Mouse (Mus musculus) neural tube, embryonic 15.5 days (tissue): Measurements from ENCODE around the gene Nav3. TPM values are rescaled to one million over a fixed set of nuclear protein-coding genes. Genes with fewer than 3 reads are reported as not detected.

Experiments used
- ATAC-seq: fragments of 200-750 bp; cut with Nextera tagmentation; 2 replicates; pipeline ENCODE4 v1.8.0; 2017; ENCODE audit warnings: mild to moderate bottlenecking, moderate TSS enrichment, moderate library complexity; ENCODE audit not compliant: low FRiP score
- H3K27ac ChIP-seq: fragments of 300-500 bp; sonication (generic); replicated peaks from 2 replicates; pipeline ENCODE4 v1.5.1; 2015; ENCODE audit warnings: mild to moderate bottlenecking, inconsistent platforms
- H3K27me3 ChIP-seq: fragments of 300-500 bp; sonication (generic); replicated peaks from 2 replicates; pipeline ENCODE4 v1.6.1; 2015; ENCODE audit warnings: inconsistent platforms
- H3K36me3 ChIP-seq: fragments of 300-500 bp; sonication (generic); 2 replicates; pipeline ENCODE4 v1.6.1; 2015; ENCODE audit warnings: inconsistent platforms
- H3K4me1 ChIP-seq: fragments of 300-500 bp; sonication (generic); 2 replicates; pipeline ENCODE4 v1.6.1; 2015; ENCODE audit warnings: inconsistent platforms
- H3K4me2 ChIP-seq: fragments of 300-500 bp; sonication (generic); 2 replicates; pipeline ENCODE4 v1.6.1; 2015; ENCODE audit warnings: inconsistent platforms, mild to moderate bottlenecking, moderate library complexity
- H3K4me3 ChIP-seq: fragments of 300-500 bp; sonication (generic); replicated peaks from 2 replicates; pipeline ENCODE4 v1.5.1; 2015; ENCODE audit warnings: mild to moderate bottlenecking, inconsistent platforms
- H3K9ac ChIP-seq: fragments of 300-500 bp; sonication (generic); replicated peaks from 2 replicates; pipeline ENCODE4 v1.6.1; 2015; ENCODE audit warnings: mild to moderate bottlenecking, inconsistent platforms
- H3K9me3 ChIP-seq: fragments of 300-500 bp; sonication (generic); replicated peaks from 2 replicates; pipeline ENCODE4 v1.6.1; 2016; ENCODE audit warnings: inconsistent platforms
- WGBS: fragments of 180-500 bp; shearing (Covaris S2); methylation state at CpG from one replicate; pipeline ENCODE4 v1.1.7; 2015; ENCODE audit warnings: mixed read lengths; 5-methylcytosine and 5-hydroxymethylcytosine counted together
- polyA plus RNA-seq: library from polyadenylated mRNA; unstranded; fragments of >200 nt; fragmentation: Nextera tagmentation; extraction: Ambion mirVana; gene quantifications from 2 replicates; pipeline ENCODE4 v1.2.1, GENCODE M21; 2015

The Nav3 gene
- polyA plus RNA-seq, 1 experiment from 2014 or later = 24.3 TPM

- Histone ChIP-seq H3K36me3 (no peaks in the 10 kb centered on the region), H3K4me3 (no peak overlapping the region), H3K9me3 (no peaks in the 10 kb centered on the region), H3K27ac (no peak overlapping the region), H3K9ac (no peak overlapping the region), H3K4me1 (peaks cover 8% of the 10 kb centered on the region; the same call in 1 of the 2 replicates), H3K27me3 (no peaks in the 10 kb centered on the region), H3K4me2 (no peak overlapping the region)
- 50% methylated on average over 3 of the region's 3 CpGs for WGBS
- no peak for ATAC-seq
Measured at GRCm38 (mm10) chr10:109973483-109973882, 482.5 kb downstream of the Nav3 start.

GRCm38 (mm10) chr10:109950296-109950695, 505.7 kb downstream of the Nav3 start:
- Histone ChIP-seq H3K4me1 (0 out of 2 replicates have a peak, but pooled peaks cover 3% of the 10 kb centered on the region), H3K27ac (no peak overlapping the region), H3K9me3 (no peaks in the 10 kb centered on the region), H3K9ac (no peak overlapping the region), H3K4me3 (no peak overlapping the region), H3K27me3 (no peaks in the 10 kb centered on the region), H3K4me2 (no peak overlapping the region), H3K36me3 (no peaks in the 10 kb centered on the region)
- ATAC-seq = no peak
- 67% methylated on average over 3 of the region's 3 CpGs for WGBS

GRCm38 (mm10) chr10:109929319-109929622, 526.7 kb downstream of the Nav3 start:
- H3K9ac ChIP-seq = no peak overlapping the region
- WGBS = 49% methylated on average over 5 of the region's 5 CpGs
- H3K4me2 ChIP-seq = peak overlapping the region; percentile 21; the same call in 1 of the 2 replicates
- peaks cover 13% of the 10 kb centered on the region for H3K4me1 ChIP-seq
- H3K27ac ChIP-seq = peak overlapping the region; percentile 41; the same call in 1 of the 2 replicates
- H3K27me3 ChIP-seq = no peaks in the 10 kb centered on the region
- 0 out of 2 replicates have a peak, but pooled peaks have one; percentile 47 for ATAC-seq
- H3K4me3 ChIP-seq = no peak overlapping the region
- H3K9me3 ChIP-seq = no peaks in the 10 kb centered on the region
- no peaks in the 10 kb centered on the region for H3K36me3 ChIP-seq

- no peak overlapping the region for H3K9ac ChIP-seq
- WGBS = 35% methylated on average over 8 of the region's 8 CpGs
- no peaks in the 10 kb centered on the region for H3K36me3 ChIP-seq
- no peaks in the 10 kb centered on the region for H3K9me3 ChIP-seq
- H3K4me2 ChIP-seq = peak overlapping the region; percentile 21; the same call in 1 of the 2 replicates
- H3K4me3 ChIP-seq = no peak overlapping the region
- H3K27me3 ChIP-seq = no peaks in the 10 kb centered on the region
- ATAC-seq = peak; percentile 47; the same call in 1 of the 2 replicates
- H3K27ac ChIP-seq = peak overlapping the region; percentile 41; the same call in 1 of the 2 replicates
- peaks cover 13% of the 10 kb centered on the region for H3K4me1 ChIP-seq
Measured at GRCm38 (mm10) chr10:109928547-109929318, 527.3 kb downstream of the Nav3 start.

GRCm38 (mm10) chr10:109926149-109926548, 529.9 kb downstream of the Nav3 start:
- peaks cover 21% of the 10 kb centered on the region for H3K4me1 ChIP-seq
- H3K27ac ChIP-seq = no peak overlapping the region
- 79% methylated on average over 3 of the region's 3 CpGs for WGBS
- H3K9ac ChIP-seq = no peak overlapping the region
- no peaks in the 10 kb centered on the region for H3K9me3 ChIP-seq
- no peaks in the 10 kb centered on the region for H3K27me3 ChIP-seq
- H3K4me3 ChIP-seq = no peak overlapping the region
- ATAC-seq = no peak
- no peaks in the 10 kb centered on the region for H3K36me3 ChIP-seq
- no peak overlapping the region for H3K4me2 ChIP-seq

- Histone ChIP-seq H3K4me1 (peaks cover 20% of the 10 kb centered on the region), H3K36me3 (no peaks in the 10 kb centered on the region), H3K27ac (no peak overlapping the region), H3K9ac (no peak overlapping the region), H3K4me2 (no peak overlapping the region), H3K9me3 (no peaks in the 10 kb centered on the region), H3K27me3 (no peaks in the 10 kb centered on the region), H3K4me3 (no peak overlapping the region)
- WGBS = 68% methylated on average over 2 of the region's 2 CpGs
- no peak for ATAC-seq
Measured at GRCm38 (mm10) chr10:109924136-109924535, 531.9 kb downstream of the Nav3 start.

GRCm38 (mm10) chr10:109921368-109921767, 534.6 kb downstream of the Nav3 start:
- Histone ChIP-seq H3K4me3 (no peak overlapping the region), H3K36me3 (no peaks in the 10 kb centered on the region), H3K4me2 (peak overlapping the region; percentile 41), H3K27ac (0 out of 2 replicates have a peak overlapping the region, but pooled peaks have one; percentile 30), H3K9me3 (no peaks in the 10 kb centered on the region), H3K27me3 (no peaks in the 10 kb centered on the region), H3K9ac (no peak overlapping the region), H3K4me1 (peaks cover 11% of the 10 kb centered on the region)
- no peak for ATAC-seq
- 46% methylated on average over 11 of the region's 11 CpGs for WGBS

- 13% methylated on average over 6 of the region's 6 CpGs for WGBS
Measured at GRCm38 (mm10) chr10:109920607-109921187, 535.3 kb downstream of the Nav3 start.

GRCm38 (mm10) chr10:109919515-109919914, 536.5 kb downstream of the Nav3 start:
- H3K4me1 ChIP-seq = peaks cover 11% of the 10 kb centered on the region
- 41% methylated on average over 1 of the region's 1 CpGs for WGBS
- H3K27ac ChIP-seq = no peak overlapping the region
- no peak overlapping the region for H3K4me2 ChIP-seq
- ATAC-seq = no peak
- no peaks in the 10 kb centered on the region for H3K27me3 ChIP-seq
- no peaks in the 10 kb centered on the region for H3K36me3 ChIP-seq
- H3K9me3 ChIP-seq = no peaks in the 10 kb centered on the region
- no peak overlapping the region for H3K4me3 ChIP-seq
- no peak overlapping the region for H3K9ac ChIP-seq

More at GRCm38 (mm10) chr10:109920607-109921187, 535.3 kb downstream of the Nav3 start:
- Histone ChIP-seq H3K27me3 (no peaks in the 10 kb centered on the region), H3K4me1 (peaks cover 11% of the 10 kb centered on the region), H3K36me3 (no peaks in the 10 kb centered on the region), H3K27ac (no peak overlapping the region), H3K9ac (no peak overlapping the region), H3K4me3 (no peak overlapping the region), H3K9me3 (no peaks in the 10 kb centered on the region), H3K4me2 (peak overlapping the region; percentile 41)
- ATAC-seq = peak; percentile 76; the same call in 1 of the 2 replicates

- 67% methylated on average over 4 of the region's 4 CpGs for WGBS
- no peaks in the 10 kb centered on the region for H3K9me3 ChIP-seq
- no peaks in the 10 kb centered on the region for H3K36me3 ChIP-seq
- no peak overlapping the region for H3K9ac ChIP-seq
- H3K4me2 ChIP-seq = no peak overlapping the region
- no peak for ATAC-seq
- H3K27me3 ChIP-seq = no peaks in the 10 kb centered on the region
- no peak overlapping the region for H3K27ac ChIP-seq
- peaks cover 3% of the 10 kb centered on the region; the same call in 1 of the 2 replicates for H3K4me1 ChIP-seq
- no peak overlapping the region for H3K4me3 ChIP-seq
Measured at GRCm38 (mm10) chr10:109907206-109907605, 548.8 kb downstream of the Nav3 start.

- Histone ChIP-seq H3K4me3 (no peak overlapping the region), H3K4me1 (peaks cover 3% of the 10 kb centered on the region; the same call in 1 of the 2 replicates), H3K27ac (no peak overlapping the region), H3K4me2 (no peak overlapping the region), H3K9me3 (no peaks in the 10 kb centered on the region), H3K27me3 (no peaks in the 10 kb centered on the region), H3K9ac (no peak overlapping the region), H3K36me3 (no peaks in the 10 kb centered on the region)
- ATAC-seq = no peak
- 81% methylated on average over 6 of the region's 6 CpGs for WGBS
Measured at GRCm38 (mm10) chr10:109906413-109906785, 549.6 kb downstream of the Nav3 start.
